Mouse (Mus musculus): ENCODE measurements at regions not wholly inside any gene's neighbourhood (a gene's known extent, or its start where the extent isn't known, plus 50 kb on each side); places are given as distances from the start of the nearest gene placed in this dataset.
A peak's percentile ranks its signal among the peaks of the same experiment; 100 is the strongest.

DNA sequence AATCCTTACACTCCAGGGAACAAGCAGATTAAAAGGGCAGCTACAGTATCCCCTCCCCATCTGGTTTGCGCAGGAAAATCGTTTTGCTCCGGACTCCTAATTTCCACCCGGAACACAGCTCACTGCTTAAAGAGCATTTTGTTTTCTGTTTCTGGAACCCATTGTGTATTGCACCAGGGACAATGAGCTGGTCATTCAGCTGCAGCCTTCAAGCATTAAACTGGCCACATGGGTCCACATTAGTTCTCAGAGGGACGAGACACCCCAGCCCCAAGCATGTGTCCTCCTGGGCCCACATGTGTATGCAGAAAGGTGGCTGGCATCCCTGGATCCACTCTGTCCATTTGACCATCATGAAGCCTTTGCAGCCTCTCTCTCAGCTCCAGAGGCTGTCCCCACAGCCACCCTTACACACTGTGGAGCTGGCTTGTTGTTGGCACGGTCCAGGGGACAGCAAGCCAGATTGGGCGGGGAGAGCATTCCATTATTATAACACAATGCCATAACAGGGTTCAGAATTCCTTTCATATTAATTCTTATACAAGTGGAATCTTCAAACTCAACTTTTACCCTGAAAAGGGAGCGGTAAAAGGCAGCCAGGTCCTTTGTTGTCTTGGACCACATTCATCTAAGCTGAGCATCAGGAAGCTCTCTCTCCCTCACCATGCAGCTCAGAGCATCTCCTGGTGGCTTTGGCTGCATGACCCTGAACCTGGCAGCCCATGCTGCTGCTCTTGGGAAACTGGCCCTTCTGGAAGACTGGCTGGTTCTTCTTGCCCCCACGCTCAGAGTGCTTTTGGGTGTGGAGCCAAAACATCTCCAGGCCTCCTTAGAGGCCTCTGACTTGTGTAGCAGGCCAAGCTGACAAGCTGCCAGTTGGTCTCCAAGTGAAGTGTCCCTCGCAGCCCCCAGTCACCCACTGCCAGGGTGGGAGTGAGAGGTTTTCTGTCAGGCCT lies 373.4 kb downstream of the Foxo1 start:
- DNase-seq (ENCODE audit: low spot score): peak; percentile 48

DNA sequence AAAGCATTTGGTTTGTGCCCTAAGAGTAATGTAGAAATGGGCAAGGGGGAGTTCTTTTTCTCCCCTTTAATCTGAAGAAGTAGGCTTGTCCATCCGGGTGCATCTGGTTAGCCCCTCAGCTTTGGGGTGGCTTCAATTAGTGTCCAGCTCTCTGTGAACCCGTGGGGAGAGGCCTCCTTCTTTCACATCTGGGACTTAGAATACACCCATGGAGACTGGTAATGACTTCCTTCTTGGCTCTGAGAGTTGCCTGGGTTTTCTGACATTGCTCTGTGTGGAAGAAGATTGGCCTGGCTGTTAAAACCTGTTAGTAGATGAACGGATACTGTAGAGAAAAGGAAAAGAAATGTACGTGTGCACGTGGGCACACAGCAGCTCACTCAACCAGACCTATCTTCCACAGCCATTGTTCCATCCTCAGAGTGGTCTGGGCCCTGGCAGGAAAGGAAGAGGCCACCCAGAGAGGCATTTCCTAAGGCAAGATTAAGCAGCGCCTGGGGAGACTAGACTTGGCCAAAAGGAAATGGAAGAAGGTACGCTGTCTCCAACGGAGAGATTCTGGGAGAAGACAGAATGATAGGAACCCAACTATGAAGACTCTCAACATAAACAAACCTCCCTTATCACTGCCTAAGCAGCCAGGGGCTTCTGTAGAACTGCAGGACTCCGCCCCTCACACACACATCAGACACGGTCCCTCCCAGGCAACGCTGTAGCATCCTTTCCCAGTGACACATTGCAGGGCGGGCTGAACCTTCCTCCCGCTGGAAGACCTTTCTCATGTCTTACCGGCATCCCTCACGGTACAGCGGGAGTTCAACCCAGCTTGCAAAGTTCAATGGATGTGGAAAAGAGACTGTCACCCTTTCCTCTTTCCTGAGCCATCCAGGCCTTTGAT lies 372.4 kb downstream of the Foxo1 start:
- DNase-seq (ENCODE audit: low spot score): no peak

DNA sequence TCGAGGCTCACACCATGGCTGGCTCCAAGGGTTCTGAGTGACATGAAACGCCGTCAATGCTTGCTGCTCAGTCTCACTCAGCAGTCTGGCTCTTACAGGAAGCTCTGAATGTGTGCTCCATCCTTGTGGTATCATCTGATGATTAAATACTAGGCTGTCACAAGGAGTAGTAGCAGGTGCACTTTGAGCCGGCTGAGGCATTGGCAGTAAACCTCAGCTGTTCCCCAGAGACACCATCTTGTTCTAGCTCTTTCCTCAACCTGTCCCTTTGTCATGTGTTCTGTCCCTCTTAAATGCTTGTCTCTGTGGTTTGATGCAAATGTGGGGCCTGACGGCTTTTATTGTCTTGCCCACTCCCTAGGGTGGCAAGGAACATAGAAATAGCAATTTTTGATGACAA lies 370.7 kb downstream of the Foxo1 start:
- DNase-seq (ENCODE audit: low spot score): no peak

DNA sequence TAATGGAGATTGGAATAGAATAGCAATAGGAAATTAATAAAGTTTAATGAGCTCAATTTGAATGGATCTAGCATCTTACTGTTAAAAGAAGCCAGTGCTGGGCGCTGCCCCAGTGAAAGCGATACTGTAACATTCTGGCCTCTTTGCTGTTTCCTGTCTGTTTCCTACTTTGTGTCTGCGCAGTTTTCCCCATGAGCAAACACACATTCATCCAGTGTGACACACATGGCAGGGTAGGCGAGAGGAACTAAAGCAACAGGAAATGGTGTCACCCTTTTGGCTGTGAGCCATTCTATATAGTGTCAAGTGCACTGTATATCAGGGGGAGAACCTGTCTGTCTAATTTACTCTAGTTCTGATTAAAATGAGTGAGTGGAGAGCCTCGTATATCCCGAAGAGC lies 366.2 kb downstream of the Foxo1 start:
- DNase-seq (ENCODE audit: low spot score): no peak

DNA sequence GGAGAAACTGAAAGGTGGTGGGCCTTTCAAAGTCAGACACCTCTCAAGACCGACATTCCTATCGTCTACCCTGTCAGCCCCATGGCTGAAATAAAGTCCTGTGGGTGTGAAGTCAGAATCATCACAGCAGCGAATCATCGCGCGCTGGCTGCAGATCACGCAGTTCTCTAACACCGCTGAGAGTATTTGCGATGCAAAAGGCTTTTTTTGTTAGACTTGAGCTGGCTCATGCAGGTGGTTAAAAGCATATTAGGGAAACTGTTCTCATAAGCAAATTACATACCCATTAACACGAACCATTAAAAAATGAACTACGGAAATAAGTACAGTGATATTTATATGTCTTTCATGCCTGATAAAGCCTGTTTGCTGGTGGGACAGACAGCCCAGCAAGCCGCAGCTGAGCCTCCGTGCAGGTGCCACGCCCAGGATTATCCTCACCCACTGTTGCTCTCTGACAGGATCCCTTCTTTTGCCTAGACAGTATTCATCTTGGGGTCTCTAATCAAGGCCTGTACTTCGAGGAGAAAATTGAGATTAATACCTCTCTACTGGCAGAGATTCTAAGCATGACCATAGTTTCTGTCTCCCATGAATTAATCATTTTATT lies 365.5 kb downstream of the Foxo1 start:
- DNase-seq (ENCODE audit: low spot score): no peak

DNA sequence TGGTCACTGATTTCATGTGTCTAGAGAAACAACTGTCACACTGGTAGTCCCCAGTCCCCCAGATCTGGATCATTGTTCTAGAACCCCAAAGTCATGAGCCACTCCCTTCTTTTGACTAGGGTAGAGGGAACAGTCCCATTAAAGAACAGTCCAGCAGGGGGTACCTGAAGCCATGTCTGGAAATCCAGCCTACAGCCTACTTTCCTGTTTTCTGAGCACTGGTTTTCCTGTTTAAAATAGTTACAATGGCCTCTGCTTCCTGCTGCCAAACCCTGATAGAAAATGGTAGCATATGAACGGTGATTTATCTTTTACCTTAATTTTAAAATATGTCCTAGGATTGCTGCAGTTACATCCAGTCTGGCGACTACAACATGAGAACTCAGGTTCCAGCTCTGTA lies 364.5 kb downstream of the Foxo1 start:
- DNase-seq (ENCODE audit: low spot score): no peak

DNA sequence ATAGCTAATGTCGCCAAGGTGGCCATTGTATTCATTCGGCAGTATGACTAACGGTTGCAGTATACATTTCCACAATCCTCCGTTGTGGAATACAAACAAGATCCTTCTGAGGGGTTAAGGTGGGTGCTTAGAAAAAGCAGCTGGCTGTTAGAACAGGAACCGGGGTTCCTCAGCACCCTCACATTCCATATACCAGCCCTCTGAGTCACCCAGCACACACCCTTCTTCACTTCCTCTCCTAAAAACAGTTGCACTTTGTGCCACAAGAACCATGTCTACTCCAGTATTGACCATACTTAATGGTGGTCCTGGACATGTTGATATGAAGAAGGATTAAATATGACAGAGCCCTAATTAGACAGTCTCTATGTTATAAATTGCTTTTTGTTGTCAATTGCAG lies 362.1 kb downstream of the Foxo1 start:
- DNase-seq (ENCODE audit: low spot score): no peak

DNA sequence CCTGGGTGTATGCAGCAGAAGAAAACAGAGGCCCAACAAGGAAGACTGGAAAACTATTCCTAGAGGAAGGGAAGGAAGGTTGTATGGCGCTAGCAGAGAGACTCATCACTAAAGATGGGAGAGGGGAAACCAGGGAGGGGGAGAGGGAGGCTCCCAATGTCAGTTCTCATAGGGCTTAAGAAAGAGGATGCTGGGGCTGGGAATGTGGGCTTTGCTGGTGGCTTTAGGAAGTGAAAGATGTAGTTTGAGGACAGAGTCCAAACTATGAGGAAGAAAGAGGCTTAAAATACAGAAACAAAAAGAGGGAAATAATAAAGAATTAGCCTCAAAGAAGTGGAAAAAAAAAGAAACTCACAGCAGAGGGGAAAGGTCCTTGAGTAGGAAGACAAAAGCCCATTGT lies 357.0 kb downstream of the Foxo1 start:
- no peak for DNase-seq (ENCODE audit: low spot score)

DNA sequence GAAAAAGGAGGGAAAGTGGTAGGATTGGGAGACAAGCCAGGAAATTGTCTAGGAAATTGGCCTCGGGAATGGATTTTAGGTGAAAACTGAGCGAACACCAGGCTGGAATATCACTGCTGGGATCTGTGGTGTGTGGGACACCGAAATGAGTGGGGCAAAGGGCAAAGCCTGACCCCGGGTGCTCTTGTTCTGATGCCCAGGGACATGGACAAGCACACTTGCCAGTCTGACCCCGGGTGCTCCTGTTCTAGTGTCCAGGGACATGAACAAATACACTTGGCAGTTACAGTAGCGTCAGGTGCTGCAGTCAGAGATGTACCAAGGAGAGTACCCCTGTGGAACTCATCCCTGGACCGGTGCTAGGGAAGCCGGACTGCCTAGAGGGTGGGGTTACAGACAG lies 354.4 kb downstream of the Foxo1 start:
- DNase-seq (ENCODE audit: low spot score): no peak

DNA sequence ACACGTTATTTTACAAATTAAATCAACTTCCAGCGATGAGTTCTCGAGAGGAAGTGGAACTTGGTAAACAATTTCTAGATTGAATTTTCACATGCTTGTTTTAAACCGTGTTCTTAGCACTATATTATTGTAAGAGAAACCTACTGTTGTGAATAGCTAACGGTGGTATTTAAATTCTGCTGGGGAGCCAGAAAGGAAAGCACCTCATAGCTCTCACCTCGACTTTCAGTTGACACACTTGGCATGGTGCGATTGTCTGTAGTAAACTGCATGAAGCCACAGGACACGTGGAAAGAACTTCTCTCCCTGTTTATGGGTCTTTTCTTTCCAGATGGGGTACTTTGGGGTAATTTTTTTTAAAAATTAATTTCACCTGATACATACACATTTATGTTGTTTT lies 353.8 kb downstream of the Foxo1 start:
- DNase-seq (ENCODE audit: low spot score): no peak

DNA sequence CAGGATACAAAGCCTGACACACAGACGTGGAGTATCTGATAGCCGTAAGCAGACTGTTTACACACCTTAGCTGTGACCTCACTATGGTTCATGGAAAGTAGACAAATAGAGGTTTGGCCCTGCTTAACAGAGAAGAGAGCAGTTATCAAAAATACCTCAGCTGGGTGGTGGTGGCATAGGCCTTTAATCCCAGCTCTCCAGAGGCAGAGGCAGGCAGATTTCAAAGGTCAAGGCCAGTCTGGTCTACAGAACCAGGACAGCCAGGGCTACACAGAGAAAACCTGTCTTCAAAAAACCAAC lies 350.7 kb downstream of the Foxo1 start:
- DNase-seq (ENCODE audit: low spot score): no peak

DNA sequence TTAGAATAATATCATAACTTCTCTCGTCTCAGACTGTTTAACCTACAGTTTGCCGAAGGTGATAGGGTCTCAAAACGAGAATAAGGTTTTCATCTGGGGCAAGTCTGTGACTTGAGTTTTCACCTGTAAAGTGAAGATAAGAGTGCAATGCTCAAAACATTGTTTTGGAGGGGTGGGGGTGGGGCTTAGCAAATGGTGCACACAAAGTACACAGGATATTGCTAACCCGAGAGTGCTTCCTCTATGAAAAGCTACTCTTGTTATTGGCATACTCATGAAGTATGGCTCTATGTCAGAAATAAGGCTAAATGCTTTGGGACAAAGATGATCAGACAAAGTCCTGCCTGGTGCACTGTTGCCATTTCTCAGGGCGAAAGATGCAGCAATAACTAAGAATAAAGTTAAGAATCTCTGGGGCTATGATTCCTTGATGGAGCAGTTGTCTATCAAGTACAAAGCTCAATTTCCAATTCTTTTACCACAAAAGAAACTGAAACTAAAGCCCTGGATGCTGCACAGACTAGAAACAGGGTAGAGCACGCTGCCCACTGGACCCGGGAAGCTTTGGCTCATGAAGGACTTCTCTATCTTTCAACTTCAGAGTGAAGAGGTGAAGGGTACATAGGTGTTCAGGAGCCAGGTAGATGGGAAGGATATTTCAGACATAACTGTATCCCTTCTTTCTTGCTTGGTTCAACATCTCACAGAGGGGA lies 350.2 kb downstream of the Foxo1 start:
- DNase-seq (ENCODE audit: low spot score): no peak

DNA sequence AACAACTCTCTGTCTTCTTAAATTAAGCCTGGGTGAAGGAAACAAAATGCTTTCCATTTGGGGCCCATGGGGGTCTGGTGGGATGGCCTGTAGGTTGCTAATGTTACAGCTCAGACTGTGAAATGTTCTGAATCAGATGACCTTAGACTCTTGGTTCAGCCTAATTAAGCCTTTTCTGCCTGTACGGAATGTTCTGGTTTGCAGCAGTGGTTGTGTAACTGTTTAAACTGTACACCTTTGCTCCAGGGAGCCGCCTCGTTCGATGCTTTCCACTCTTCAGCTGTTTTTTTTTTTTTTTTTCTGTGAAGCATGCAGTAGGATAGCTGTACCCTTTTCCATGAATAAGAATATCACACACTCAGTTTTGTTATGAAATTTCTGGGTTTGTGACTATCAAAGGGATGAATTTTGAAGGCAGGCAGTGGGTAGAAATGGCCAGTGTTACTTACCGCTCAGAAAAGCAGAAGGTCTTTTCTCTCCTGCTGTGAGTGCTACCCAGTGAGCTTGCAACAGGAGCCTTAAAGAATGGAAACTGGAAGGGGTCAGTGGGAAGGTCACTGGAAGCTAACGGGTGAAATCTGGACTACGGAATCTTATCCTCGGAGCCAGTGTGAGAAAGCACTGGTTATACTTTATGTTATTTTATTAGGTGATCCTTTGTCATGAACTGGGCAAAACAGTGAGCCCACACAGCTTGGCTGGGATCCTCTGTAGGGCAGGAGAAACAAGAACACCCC lies 349.4 kb downstream of the Foxo1 start:
- DNase-seq (ENCODE audit: low spot score): no peak

DNA sequence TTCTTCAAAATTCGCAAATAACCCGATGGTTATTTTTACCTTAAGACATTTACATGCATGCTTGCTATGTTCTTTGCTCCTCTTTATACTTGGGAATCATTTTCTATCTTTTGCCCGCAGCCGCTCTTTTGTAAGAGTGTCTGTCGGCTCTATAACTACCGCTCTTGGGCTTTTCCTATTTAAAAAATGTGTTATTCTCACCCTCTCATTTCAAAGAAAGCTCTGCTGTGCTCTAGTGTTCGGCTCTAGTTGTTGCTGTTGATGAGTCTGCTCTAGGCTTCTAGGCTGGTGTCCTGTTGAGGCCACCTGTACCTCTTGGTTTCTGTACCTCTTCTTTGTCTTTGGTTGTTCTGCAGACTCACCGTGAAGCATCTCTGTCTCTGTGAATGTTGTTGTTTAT lies 343.7 kb downstream of the Foxo1 start:
- no peak for DNase-seq (ENCODE audit: low spot score)

DNA sequence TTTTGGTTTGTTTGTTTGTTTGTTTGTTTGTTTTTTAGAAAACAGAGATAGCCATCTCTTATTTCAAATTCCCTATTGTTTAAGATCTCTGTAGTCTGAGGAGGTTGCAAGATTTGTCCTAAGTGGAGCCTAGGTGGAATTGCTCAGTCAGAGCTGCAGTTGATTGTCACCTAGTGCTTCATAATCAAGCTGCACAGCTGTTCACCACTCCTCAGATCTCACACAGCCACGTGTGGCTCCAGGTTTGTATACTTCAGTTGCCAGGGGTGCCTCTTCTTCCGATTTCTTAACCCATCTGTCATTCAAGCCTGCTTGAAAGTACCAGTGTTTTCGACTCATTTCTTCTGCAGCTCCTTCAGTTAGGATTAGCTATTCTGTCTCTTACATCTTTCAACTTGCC lies 342.3 kb downstream of the Foxo1 start:
- DNase-seq (ENCODE audit: low spot score): no peak

DNA sequence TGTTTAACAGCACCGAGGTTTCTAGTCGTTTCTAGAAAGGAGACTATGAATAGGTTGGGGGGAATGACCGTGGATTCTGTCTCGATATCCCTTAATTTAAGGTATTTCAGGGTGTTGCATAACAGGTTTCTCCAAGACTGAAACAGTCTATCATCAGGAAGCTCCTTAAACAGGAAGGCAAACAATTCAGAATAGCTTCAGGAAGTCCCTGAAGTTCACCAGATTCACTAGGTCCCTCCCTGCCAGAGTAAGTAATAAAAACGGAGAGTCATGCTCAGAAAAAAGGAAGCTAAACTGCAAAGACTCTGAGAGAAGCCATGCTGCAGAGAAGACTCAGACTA lies 339.9 kb downstream of the Foxo1 start:
- no peak for DNase-seq (ENCODE audit: low spot score)

DNA sequence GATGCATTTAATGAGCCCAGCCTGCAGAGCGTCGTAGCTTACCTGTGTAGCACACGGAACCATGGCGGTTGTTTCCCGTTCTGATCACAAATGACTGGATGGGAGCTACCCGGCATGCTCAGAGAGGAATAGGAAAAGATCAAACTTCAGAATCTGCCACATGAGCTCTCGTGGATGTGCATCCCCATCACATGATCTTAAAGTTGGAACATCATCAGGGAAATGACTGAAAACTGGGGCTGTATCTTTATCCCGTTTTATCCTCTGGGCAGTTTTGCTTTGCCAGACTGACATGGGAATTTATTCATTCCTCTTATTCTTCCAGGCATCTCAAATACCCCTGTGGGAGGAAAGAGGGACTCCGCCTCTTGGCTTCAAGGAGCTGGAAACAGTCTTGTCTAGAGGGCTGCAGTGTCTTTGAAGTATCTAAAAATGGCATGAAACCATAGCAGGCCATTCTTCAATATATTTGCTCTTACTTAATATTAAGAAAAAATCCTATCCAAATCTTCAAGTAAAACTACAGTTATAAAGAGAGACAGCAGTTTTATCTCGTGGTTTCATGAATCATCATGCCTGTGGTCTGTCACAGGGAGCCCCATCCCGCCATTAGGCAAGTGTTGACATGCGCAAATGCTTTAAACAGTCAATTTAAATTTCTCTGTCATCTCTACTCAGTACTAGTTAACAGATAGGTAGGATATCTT lies 339.4 kb downstream of the Foxo1 start:
- no peak for DNase-seq (ENCODE audit: low spot score)

DNA sequence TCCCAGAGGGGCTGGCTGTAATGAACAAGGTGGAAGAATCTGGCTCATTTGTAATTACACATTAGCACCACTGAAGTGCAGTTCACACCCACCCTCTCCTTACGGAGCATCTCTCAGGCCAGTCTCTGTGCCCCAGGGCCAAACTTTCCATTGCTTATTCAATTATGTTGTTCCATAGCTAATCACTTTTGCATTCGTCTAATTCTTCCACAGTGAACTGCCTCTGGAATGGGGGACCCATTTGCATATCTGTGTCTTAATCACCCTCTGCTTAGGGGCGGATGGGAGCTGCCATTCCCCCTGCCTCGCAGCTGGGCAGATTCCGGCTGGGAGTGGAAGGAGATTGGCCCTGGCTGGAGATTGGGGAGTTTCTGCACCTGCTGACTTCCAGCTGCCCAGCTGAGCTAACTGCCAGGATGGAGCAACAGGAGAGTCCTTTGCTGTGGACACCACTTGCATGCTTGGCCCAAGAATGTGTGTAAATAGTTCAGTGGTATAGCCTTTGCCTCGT lies 337.2 kb downstream of the Foxo1 start:
- DNase-seq (ENCODE audit: low spot score): no peak

DNA sequence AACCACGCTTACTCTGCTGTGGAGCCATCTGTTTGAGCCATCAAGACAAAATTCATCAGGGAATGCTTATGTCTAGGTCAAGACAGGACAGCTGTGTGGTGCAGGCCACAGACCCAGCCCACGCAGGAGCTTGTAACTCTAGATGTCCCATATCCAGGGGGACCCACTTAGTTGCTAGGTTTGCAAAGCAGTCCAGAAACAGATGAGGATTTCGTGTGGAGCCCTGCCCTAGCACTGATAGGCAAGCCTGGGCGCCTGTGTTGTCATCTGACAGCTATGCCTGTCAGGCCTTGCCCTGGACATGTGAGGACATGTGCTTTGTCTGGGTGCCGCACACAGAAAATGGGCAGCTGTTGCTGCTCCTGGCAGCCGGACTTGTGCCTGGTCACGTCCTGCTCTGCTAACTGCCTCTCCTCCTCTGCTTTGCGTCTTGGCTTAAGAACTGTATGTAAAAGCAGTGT lies 335.1 kb downstream of the Foxo1 start:
- DNase-seq (ENCODE audit: low spot score): no peak

DNA sequence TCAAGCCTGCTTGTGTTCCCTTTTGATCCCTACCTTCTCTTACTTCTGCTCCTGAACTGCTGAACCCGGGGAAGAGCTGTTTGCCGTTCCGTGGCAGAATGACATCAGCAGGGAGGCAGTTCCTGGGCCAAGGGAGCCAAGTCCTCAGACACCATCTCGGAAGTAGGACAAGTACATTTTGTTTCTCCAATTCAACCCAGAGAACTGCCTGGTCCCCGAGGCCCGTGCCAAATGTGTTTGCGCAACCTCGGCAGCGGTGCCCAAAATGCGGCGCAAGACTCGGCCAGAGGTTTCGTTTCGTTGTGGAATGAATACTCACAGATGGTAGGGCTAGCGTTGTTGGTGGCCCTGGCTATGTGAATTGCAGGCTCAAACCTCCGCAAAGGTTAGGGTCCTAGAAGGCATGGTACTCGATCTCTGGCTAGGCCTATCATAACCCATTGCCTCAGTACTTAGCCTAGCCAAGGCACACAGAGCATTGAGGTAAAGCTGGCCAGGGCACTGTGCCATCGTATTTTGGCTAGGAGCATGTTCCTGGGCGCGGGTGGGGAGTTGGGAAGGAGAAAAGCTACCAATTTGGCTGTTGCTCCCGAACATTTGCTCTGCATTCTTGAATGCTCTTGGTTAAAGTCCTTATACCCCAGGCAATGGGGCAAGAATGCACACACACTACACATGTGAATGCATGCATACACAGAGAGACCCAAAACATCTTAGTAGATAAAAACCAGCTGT lies 333.0 kb downstream of the Foxo1 start:
- peak; percentile 71 for DNase-seq (ENCODE audit: low spot score)

Data from layer of hippocampus, adult 11-12 months (tissue).